Mouse (Mus musculus): ENCODE results near the gene Vmn2r94. TPM values are rescaled to one million over a fixed set of nuclear protein-coding genes. Genes with fewer than 3 reads are reported as not detected.

Vmn2r94 gene
- polyA plus RNA-seq (2016; fragmentation: Nextera tagmentation; extraction: Ambion mirVana), result not detected in 2 replicates

- WGBS, result 67% methylated on average over 2 of the region's 2 CpGs
- no peaks in the 10 kb centered on the region for H3K27me3 ChIP-seq
- no peaks in the 10 kb centered on the region for H3K4me1 ChIP-seq
- no peak within 1 kb of the TSS for H3K4me3 ChIP-seq (replicated peaks)
- no peak within 1 kb of the TSS for H3K27ac ChIP-seq
- H3K4me2 ChIP-seq, result no peak within 1 kb of the TSS
- no peak for ATAC-seq (ENCODE audit: low FRiP score)
- H3K9me3 ChIP-seq, result peaks cover 7% of the 10 kb centered on the region; the same call in 1 of the 2 replicates
- H3K36me3 ChIP-seq (replicated peaks), result no peaks in the 10 kb centered on the region
- no peak within 1 kb of the TSS for H3K9ac ChIP-seq
These were observed at the start of gene Vmn2r94 for GRCm38 (mm10) chr17:18277656-18278055. TSS of gene Vmn2r94 (minus strand) at chr17:18277756.

- no peak for ATAC-seq (ENCODE audit: low FRiP score)
- WGBS, result 87% methylated on average over 2 of the region's 2 CpGs
- no peak overlapping the region for H3K9ac ChIP-seq
These were observed 45.5 kb upstream of the Vmn2r94 start for GRCm38 (mm10) chr17:18323031-18323430.

GRCm38 (mm10) chr17:18297799-18298198 lies 20.2 kb upstream of the Vmn2r94 start, which contains the start of gene Vmn2r93:
TSS of gene Vmn2r93 (plus strand) at chr17:18298099.
- Histone ChIP-seq H3K9me3 (peaks cover 5% of the 10 kb centered on the region; the same call in 1 of the 2 replicates), H3K27me3 (no peaks in the 10 kb centered on the region), H3K4me2 (no peak within 1 kb of the TSS), H3K9ac (no peak within 1 kb of the TSS), H3K4me1 (no peaks in the 10 kb centered on the region), H3K4me3 (replicated peaks) (no peak within 1 kb of the TSS), H3K36me3 (replicated peaks) (no peaks in the 10 kb centered on the region), H3K27ac (no peak within 1 kb of the TSS)
- WGBS, result 43% methylated on average over 1 of the region's 1 CpGs
- no peak for ATAC-seq (ENCODE audit: low FRiP score)

More at GRCm38 (mm10) chr17:18323031-18323430, 45.5 kb upstream of the Vmn2r94 start:
- H3K9me3 ChIP-seq, result peaks cover 15% of the 10 kb centered on the region
- no peak overlapping the region for H3K27ac ChIP-seq
- H3K27me3 ChIP-seq, result no peaks in the 10 kb centered on the region
- no peak overlapping the region for H3K4me3 ChIP-seq (replicated peaks)
- no peak overlapping the region for H3K4me2 ChIP-seq
- no peaks in the 10 kb centered on the region for H3K36me3 ChIP-seq (replicated peaks)
- H3K4me1 ChIP-seq, result no peaks in the 10 kb centered on the region

GRCm38 (mm10) chr17:18236931-18237330 lies 40.6 kb downstream of the Vmn2r94 start:
- ATAC-seq (ENCODE audit: low FRiP score), result no peak
- WGBS, result 80% methylated on average over 14 of the region's 14 CpGs
- H3K4me1 ChIP-seq, result no peaks in the 10 kb centered on the region
- peaks cover 8% of the 10 kb centered on the region; the same call in 1 of the 2 replicates for H3K9me3 ChIP-seq
- no peaks in the 10 kb centered on the region for H3K27me3 ChIP-seq
- H3K36me3 ChIP-seq (replicated peaks), result no peaks in the 10 kb centered on the region
- no peak overlapping the region for H3K4me3 ChIP-seq (replicated peaks)
- no peak overlapping the region for H3K9ac ChIP-seq
- H3K27ac ChIP-seq, result no peak overlapping the region
- H3K4me2 ChIP-seq, result no peak overlapping the region

GRCm38 (mm10) chr17:18231996-18232395 lies 45.6 kb downstream of the Vmn2r94 start:
- Histone ChIP-seq H3K36me3 (replicated peaks) (no peaks in the 10 kb centered on the region), H3K4me2 (no peak overlapping the region), H3K4me3 (replicated peaks) (no peak overlapping the region), H3K4me1 (no peaks in the 10 kb centered on the region), H3K9me3 (peaks cover 7% of the 10 kb centered on the region; the same call in 1 of the 2 replicates), H3K9ac (no peak overlapping the region), H3K27ac (no peak overlapping the region), H3K27me3 (no peaks in the 10 kb centered on the region)
- WGBS, result 70% methylated on average over 2 of the region's 2 CpGs
- no peak for ATAC-seq (ENCODE audit: low FRiP score)

- ATAC-seq (ENCODE audit: low FRiP score), result no peak
These were observed 56.3 kb downstream of the Vmn2r94 start for GRCm38 (mm10) chr17:18221300-18221699.

More at GRCm38 (mm10) chr17:18221300-18221699, 56.3 kb downstream of the Vmn2r94 start:
- Histone ChIP-seq H3K9me3 (peaks cover 25% of the 10 kb centered on the region; the same call in 1 of the 2 replicates), H3K36me3 (replicated peaks) (no peaks in the 10 kb centered on the region), H3K4me2 (no peak overlapping the region), H3K27me3 (no peaks in the 10 kb centered on the region), H3K4me1 (no peaks in the 10 kb centered on the region), H3K9ac (no peak overlapping the region), H3K4me3 (replicated peaks) (no peak overlapping the region), H3K27ac (no peak overlapping the region)

Other genes starting within 250 kb of the Vmn2r94 start
- not detected in 2 replicates for gene Vmn2r124, start 228.3 kb downstream of the Vmn2r94 start, polyA plus RNA-seq (2016; fragmentation: Nextera tagmentation; extraction: Ambion mirVana)
- gene Vmn2r91, start 192.7 kb downstream of the Vmn2r94 start, polyA plus RNA-seq (2016; fragmentation: Nextera tagmentation; extraction: Ambion mirVana), result not detected in 2 replicates
- gene Vmn2r92, start 125.9 kb downstream of the Vmn2r94 start, polyA plus RNA-seq (2016; fragmentation: Nextera tagmentation; extraction: Ambion mirVana), result not detected in 2 replicates
- gene Vmn2r93, start 20.3 kb upstream of the Vmn2r94 start, polyA plus RNA-seq (2016; fragmentation: Nextera tagmentation; extraction: Ambion mirVana), result not detected in 2 replicates
- gene Vmn2r95, start 146.3 kb upstream of the Vmn2r94 start, polyA plus RNA-seq (2016; fragmentation: Nextera tagmentation; extraction: Ambion mirVana), result not detected in 2 replicates

Data from forebrain, embryonic 12.5 days (tissue).